Mouse (Mus musculus): ENCODE results near the gene Klhdc7b. TPM values are rescaled to one million over a fixed set of nuclear protein-coding genes. Genes with fewer than 3 reads are reported as not detected.
A peak's percentile ranks its signal among the peaks of the same experiment; 100 is the strongest.

Klhdc7b gene
- polyA plus RNA-seq, 1 experiment: 0.71 TPM

- Histone ChIP-seq H3K4me3 (ENCODE audit: insufficient read depth, low read length) (no peak within 1 kb of the TSS), H3K27ac (ENCODE audit: insufficient read depth, low read length) (no peak within 1 kb of the TSS), H3K4me1 (ENCODE audit: control insufficient read depth, insufficient read depth, low read length) (no peaks in the 10 kb centered on the region)
- TF ChIP-seq CTCF (IDR thresholded peaks at IDR 0.05; ENCODE audit: extremely low read depth, insufficient read depth, low read length) (no peak), POLR2A (IDR thresholded peaks at IDR 0.05; ENCODE audit: extremely low read depth, insufficient read depth, low read length) (no peak)
Measured at GRCm38 (mm10) chr15:89410118-89410517, 25.4 kb downstream of the Klhdc7b start, which contains the start of gene Syce3. Gene Syce3 (minus strand): TSS chr15:89410503.

DNA sequence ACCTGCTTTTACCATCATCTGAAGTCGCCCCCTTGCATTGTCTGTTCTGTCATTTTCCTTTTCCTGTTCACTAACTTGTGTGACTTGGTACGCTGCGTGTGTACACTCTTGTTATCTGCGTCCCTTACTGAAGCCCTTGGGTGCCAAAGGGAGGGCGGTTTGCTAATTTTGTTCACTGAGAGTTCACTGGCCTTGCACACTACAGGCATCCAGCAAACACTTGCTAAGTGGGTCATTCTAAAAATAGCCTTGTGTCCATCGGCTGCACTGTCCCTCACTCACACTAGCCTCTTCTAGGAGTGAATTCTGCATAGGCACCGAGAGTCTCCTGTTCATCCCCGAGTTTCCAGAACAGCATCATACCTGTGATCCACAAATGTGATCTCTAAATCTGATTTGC is 30.6 kb downstream of the Klhdc7b start:
- H3K27ac ChIP-seq (ENCODE audit: insufficient read depth, low read length): no peak overlapping the region
- no peak overlapping the region for H3K4me3 ChIP-seq (ENCODE audit: insufficient read depth, low read length)
- TF ChIP-seq CTCF (IDR thresholded peaks at IDR 0.05; ENCODE audit: extremely low read depth, insufficient read depth, low read length): no peak
- TF ChIP-seq POLR2A (IDR thresholded peaks at IDR 0.05; ENCODE audit: extremely low read depth, insufficient read depth, low read length): no peak
- no peaks in the 10 kb centered on the region for H3K4me1 ChIP-seq (ENCODE audit: control insufficient read depth, insufficient read depth, low read length)

DNA sequence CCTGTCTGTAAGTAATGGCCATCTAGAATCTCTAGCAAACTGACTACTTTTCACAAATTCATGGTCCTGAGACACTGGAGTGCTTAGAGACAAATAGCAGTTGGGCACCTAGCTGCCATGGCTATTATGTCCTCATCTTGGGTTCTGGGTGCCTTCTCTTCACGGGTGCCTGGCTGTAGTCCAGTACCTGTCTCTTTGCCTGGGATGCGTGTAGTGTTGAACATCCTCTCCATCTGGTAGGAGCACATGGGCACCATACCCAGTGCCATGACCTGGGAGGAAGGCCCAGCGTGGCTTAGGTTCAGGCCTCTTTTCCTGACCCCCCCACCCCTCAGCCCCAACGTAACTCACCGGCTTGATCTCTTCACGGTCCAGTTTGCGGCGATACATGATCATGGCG is 37.2 kb downstream of the Klhdc7b start:
- H3K4me1 ChIP-seq (ENCODE audit: control insufficient read depth, insufficient read depth, low read length): no peaks in the 10 kb centered on the region
- TF ChIP-seq POLR2A (IDR thresholded peaks at IDR 0.05; ENCODE audit: extremely low read depth, insufficient read depth, low read length) (no peak), CTCF (IDR thresholded peaks at IDR 0.05; ENCODE audit: extremely low read depth, insufficient read depth, low read length) (no peak)
- H3K4me3 ChIP-seq (ENCODE audit: insufficient read depth, low read length): no peak overlapping the region
- H3K27ac ChIP-seq (ENCODE audit: insufficient read depth, low read length): no peak overlapping the region

DNA sequence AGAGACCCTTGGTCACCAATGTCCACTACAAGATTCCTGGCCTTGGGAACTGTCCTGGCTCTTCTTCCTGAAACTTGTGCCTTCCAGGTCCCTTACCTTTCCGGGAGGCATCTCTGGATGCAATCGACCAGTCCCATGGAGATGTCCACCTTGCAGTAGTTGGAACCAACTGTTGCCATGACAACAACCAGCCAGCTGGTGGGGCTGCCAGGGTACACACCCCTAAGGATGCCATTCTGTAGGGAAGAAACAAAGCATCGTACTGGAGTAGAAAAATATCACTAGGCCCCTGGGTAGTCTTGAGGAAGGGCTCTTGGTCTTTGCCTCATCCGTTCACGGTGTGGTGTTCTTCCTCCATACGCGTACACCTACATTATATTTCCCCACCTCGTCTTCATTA is 39.9 kb downstream of the Klhdc7b start:
- no peaks in the 10 kb centered on the region; the same call in 1 of the 2 replicates for H3K4me1 ChIP-seq (ENCODE audit: control insufficient read depth, insufficient read depth, low read length)
- no peak overlapping the region for H3K27ac ChIP-seq (ENCODE audit: insufficient read depth, low read length)
- H3K4me3 ChIP-seq (ENCODE audit: insufficient read depth, low read length): no peak overlapping the region
- no peak for TF ChIP-seq CTCF (IDR thresholded peaks at IDR 0.05; ENCODE audit: extremely low read depth, insufficient read depth, low read length)
- no peak for TF ChIP-seq POLR2A (IDR thresholded peaks at IDR 0.05; ENCODE audit: extremely low read depth, insufficient read depth, low read length)

DNA sequence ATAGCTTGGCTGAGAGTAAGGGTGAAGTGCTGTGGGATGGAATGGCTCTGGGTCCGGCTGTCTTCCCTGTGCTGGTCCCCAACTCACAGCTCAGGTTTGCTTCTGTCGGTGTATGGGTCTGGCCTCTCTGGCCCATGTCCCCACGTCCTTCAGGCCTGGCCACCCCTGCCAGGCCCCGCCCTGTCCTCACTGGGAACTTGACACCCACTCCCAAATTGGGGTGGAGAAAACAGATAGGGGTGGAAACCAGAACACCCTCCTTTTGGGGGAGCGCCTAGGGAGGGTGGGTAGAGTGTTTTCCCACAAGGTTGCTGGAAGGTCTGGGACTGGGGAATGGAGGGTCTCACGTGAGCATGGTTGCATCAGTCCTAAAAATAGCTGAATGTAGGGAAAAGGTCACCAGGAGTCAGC is 41.0 kb downstream of the Klhdc7b start, which contains the start of gene Cpt1b:
Cpt1b (minus strand) TSS at position 153 of the 411 bp plus-strand sequence.
- TF ChIP-seq CTCF (IDR thresholded peaks at IDR 0.05; ENCODE audit: extremely low read depth, insufficient read depth, low read length) (no peak), POLR2A (IDR thresholded peaks at IDR 0.05; ENCODE audit: extremely low read depth, insufficient read depth, low read length) (no peak)
- Histone ChIP-seq H3K27ac (ENCODE audit: insufficient read depth, low read length) (no peak within 1 kb of the TSS), H3K4me3 (ENCODE audit: insufficient read depth, low read length) (no peak within 1 kb of the TSS), H3K4me1 (ENCODE audit: control insufficient read depth, insufficient read depth, low read length) (no peaks in the 10 kb centered on the region; the same call in 1 of the 2 replicates)

GRCm38 (mm10) chr15:89426716-89427115 is 42.0 kb downstream of the Klhdc7b start:
- H3K27ac ChIP-seq (ENCODE audit: insufficient read depth, low read length): no peak overlapping the region
- no peak overlapping the region for H3K4me3 ChIP-seq (ENCODE audit: insufficient read depth, low read length)
- H3K4me1 ChIP-seq (ENCODE audit: control insufficient read depth, insufficient read depth, low read length): no peaks in the 10 kb centered on the region; the same call in 1 of the 2 replicates

GRCm38 (mm10) chr15:89428136-89428790 is 43.5 kb downstream of the Klhdc7b start:
- TF ChIP-seq CTCF (IDR thresholded peaks at IDR 0.05; ENCODE audit: extremely low read depth, insufficient read depth, low read length) (no peak), POLR2A (IDR thresholded peaks at IDR 0.05; ENCODE audit: extremely low read depth, insufficient read depth, low read length) (no peak)
- Histone ChIP-seq H3K4me3 (ENCODE audit: insufficient read depth, low read length) (peak overlapping the region; percentile 84), H3K27ac (ENCODE audit: insufficient read depth, low read length) (no peak overlapping the region), H3K4me1 (ENCODE audit: control insufficient read depth, insufficient read depth, low read length) (no peaks in the 10 kb centered on the region; the same call in 1 of the 2 replicates)

More at GRCm38 (mm10) chr15:89426716-89427115, 42.0 kb downstream of the Klhdc7b start:
- TF ChIP-seq POLR2A (IDR thresholded peaks at IDR 0.05; ENCODE audit: extremely low read depth, insufficient read depth, low read length): no peak
- no peak for TF ChIP-seq CTCF (IDR thresholded peaks at IDR 0.05; ENCODE audit: extremely low read depth, insufficient read depth, low read length)

- TF ChIP-seq POLR2A (IDR thresholded peaks at IDR 0.05; ENCODE audit: extremely low read depth, insufficient read depth, low read length): no peak
- TF ChIP-seq CTCF (IDR thresholded peaks at IDR 0.05; ENCODE audit: extremely low read depth, insufficient read depth, low read length): no peak
- Histone ChIP-seq H3K4me3 (ENCODE audit: insufficient read depth, low read length) (peak overlapping the region; percentile 84), H3K4me1 (ENCODE audit: control insufficient read depth, insufficient read depth, low read length) (no peaks in the 10 kb centered on the region; the same call in 1 of the 2 replicates), H3K27ac (ENCODE audit: insufficient read depth, low read length) (no peak overlapping the region)
Measured at GRCm38 (mm10) chr15:89428821-89429351, 44.2 kb downstream of the Klhdc7b start.

- TF ChIP-seq POLR2A (IDR thresholded peaks at IDR 0.05; ENCODE audit: extremely low read depth, insufficient read depth, low read length) (peak; percentile 88), CTCF (IDR thresholded peaks at IDR 0.05; ENCODE audit: extremely low read depth, insufficient read depth, low read length) (no peak)
- H3K4me3 ChIP-seq (ENCODE audit: insufficient read depth, low read length): peak within 1 kb of the TSS; percentile 84
- H3K27ac ChIP-seq (ENCODE audit: insufficient read depth, low read length): peak within 1 kb of the TSS; percentile 93
- no peaks in the 10 kb centered on the region; the same call in 1 of the 2 replicates for H3K4me1 ChIP-seq (ENCODE audit: control insufficient read depth, insufficient read depth, low read length)
Measured at GRCm38 (mm10) chr15:89429352-89430221, 44.9 kb downstream of the Klhdc7b start, which contains the start of the genes C730034F03Rik, Gm44502 and Chkb. Gene C730034F03Rik (plus strand): TSS chr15:89429589. Gene Gm44502 (minus strand): TSS chr15:89429696. Gene Chkb (minus strand): TSS chr15:89429908.

Measured in cortical plate, adult 2 months (tissue).